In the genomic region with DNA sequence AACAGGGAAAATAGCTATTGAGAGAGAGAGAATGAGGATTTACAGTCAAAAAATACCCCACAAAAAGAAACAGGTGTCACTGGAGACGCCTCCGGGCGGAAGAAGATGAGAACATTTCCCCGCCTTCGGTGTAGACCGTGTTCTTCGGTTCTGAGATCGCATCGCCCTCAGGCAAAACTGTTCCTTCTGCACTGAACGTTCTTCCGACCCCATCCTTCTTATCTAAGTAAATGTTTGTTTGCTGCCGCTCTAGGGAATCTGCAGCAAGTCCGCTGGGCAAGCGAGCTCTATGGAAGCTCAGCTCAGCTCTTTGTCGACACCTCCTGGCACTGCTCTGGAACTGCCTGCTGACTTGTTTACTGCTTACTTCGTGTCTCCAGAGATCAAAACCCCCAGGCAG, we compare ENCODE assay signal across 8 mouse cellular contexts. TPM values are rescaled to one million over a fixed set of nuclear protein-coding genes. Genes with fewer than 3 reads are reported as not detected.
DNase-seq lines count a peak whose midpoint lies in the region; ATAC-seq and TF ChIP-seq lines count a peak whose summit lies in the region.

No protein-coding gene starts in this region.

- peak; percentile 97 for ATAC-seq in megakaryocyte, adult 5-6 weeks (ENCODE audit: poor library complexity, severe bottlenecking)

- no peak overlapping the region for H3K27ac ChIP-seq in cortical plate, adult 2 months (ENCODE audit: insufficient read depth, low read length)

- peak; percentile 95 for TF ChIP-seq CTCF in cortical plate, adult 2 months (IDR thresholded peaks at IDR 0.05; ENCODE audit: extremely low read depth, insufficient read depth, low read length)

- DNase-seq in adipocyte (ENCODE audit: low spot score) = peak; percentile 85
- peak; percentile 64 for DNase-seq in gastrocnemius, postnatal 10 days
- DNase-seq in induced T-regulatory cell, adult 2 months (ENCODE audit: low read depth) = peak; percentile 83
- DNase-seq in left cerebral cortex, adult 8-10 months (ENCODE audit: low spot score in 2 of 2) = peak; percentile 54 to 63
- DNase-seq in right cerebral cortex, adult 2 months (ENCODE audit: low spot score in 2 of 2) = peak; percentile 81 to 83
- peak; percentile 58 for DNase-seq in urinary bladder, postnatal 25 days (ENCODE audit: low spot score)

- peak overlapping the region; percentile 42 for H3K4me3 ChIP-seq in cortical plate, adult 2 months (ENCODE audit: insufficient read depth, low read length)

- peaks cover 1% of the 10 kb centered on the region; the same call in 1 of the 2 replicates for H3K4me1 ChIP-seq in cortical plate, adult 2 months (ENCODE audit: control insufficient read depth, insufficient read depth, low read length)

- TF ChIP-seq POLR2A in cortical plate, adult 2 months (IDR thresholded peaks at IDR 0.05; ENCODE audit: extremely low read depth, insufficient read depth, low read length) = peak; percentile 38; the same call in 1 of the 2 replicates

RNA-seq across cellular contexts. Expression of gene Abcc12, which starts 5.0 kb away (rescaled TPM):
- polyA plus RNA-seq in cortical plate, adult 2 months (2012; rRNA removed) = 0.38 and 0.65 TPM in 2 replicates
- total RNA-seq in gastrocnemius, postnatal 10 days (2021) = under 1 TPM; 0.35 to 0.65 TPM
- under 1 TPM; 0.46 to 0.78 (median 0.50) TPM for total RNA-seq in left cerebral cortex, adult 8-10 months (2022)
- total RNA-seq in megakaryocyte, adult 5-6 weeks (2015) = not detected in 2 replicates
- not detected in 2 replicates for total RNA-seq in megakaryocyte, adult 5-6 weeks (2017)

RNA-seq across cellular contexts. Expression of gene Lonp2, which starts 38.3 kb away (rescaled TPM):
- 51.6 and 53.1 TPM in 2 replicates for polyA plus RNA-seq in cortical plate, adult 2 months (2012; rRNA removed)
- 10 to 100 TPM; 40.7 to 44.9 TPM for total RNA-seq in gastrocnemius, postnatal 10 days (2021)
- 10 to 100 TPM; 68.3 to 80.2 (median 71.0) TPM for total RNA-seq in left cerebral cortex, adult 8-10 months (2022)
- total RNA-seq in megakaryocyte, adult 5-6 weeks (2015) = 43.1 and 47.1 TPM in 2 replicates
- 57.3 and 58.6 TPM in 2 replicates for total RNA-seq in megakaryocyte, adult 5-6 weeks (2017)
